Mouse (Mus musculus) CH12.LX (cell line): ENCODE measurements at regions not wholly inside any gene's neighbourhood (a gene's known extent, or its start where the extent isn't known, plus 50 kb on each side); places are given as distances from the start of the nearest gene placed in this dataset.

Source experiments
- DNase-seq: peaks from one replicate; pipeline ENCODE4 v3.0.0-alpha.2; 2013; ENCODE audit errors: extremely low read depth
- H3K27ac ChIP-seq: 2 replicates; pipeline ENCODE4 v1.5.1; 2012; ENCODE audit warnings: low read depth, mild to moderate bottlenecking, control low read depth, moderate library complexity; ENCODE audit not compliant: insufficient read depth
- H3K27me3 ChIP-seq: replicated peaks from 2 replicates; pipeline ENCODE3; 2012; ENCODE audit warnings: inconsistent platforms
- H3K36me3 ChIP-seq, 2 experiments: replicated peaks in 1 of 2; 2 replicates each; pipeline versions ENCODE3 to v1.6.1; 2012; ENCODE audit warnings: inconsistent platforms in 1 of 2, low read length in 1 of 2, mild to moderate bottlenecking in 1 of 2, mixed read lengths in 1 of 2, moderate library complexity in 1 of 2; ENCODE audit not compliant: control insufficient read depth in 1 of 2, insufficient read depth in 1 of 2
- H3K4me1 ChIP-seq, 2 experiments: 2 replicates each; pipeline ENCODE4 v1.6.1; 2012; ENCODE audit warnings: inconsistent platforms in 1 of 2, moderate library complexity in 1 of 2; ENCODE audit not compliant: insufficient read depth in 2 of 2, control insufficient read depth in 1 of 2
- H3K4me2 ChIP-seq: 2 replicates; pipeline ENCODE4 v1.6.1; 2012; ENCODE audit warnings: low read depth, mild to moderate bottlenecking, control low read depth; ENCODE audit not compliant: poor library complexity, insufficient read depth, severe bottlenecking
- H3K4me3 ChIP-seq, 3 experiments: fragments of 150-350 bp in 1 of 3; sonication (generic) in 1 of 3; replicated peaks in 1 of 3; 2 replicates each; pipeline versions ENCODE3 to v1.5.1; 2011 to 2012; ENCODE audit warnings: low read depth in 2 of 3, low read length in 2 of 3, mild to moderate bottlenecking in 2 of 3, moderate library complexity in 2 of 3, control low read depth in 1 of 3, improper control_type of control experiment in 1 of 3, inconsistent platforms in 1 of 3, mixed read lengths in 1 of 3; ENCODE audit not compliant: poor library complexity in 1 of 3
- H3K79me2 ChIP-seq: replicated peaks from 2 replicates; pipeline ENCODE4 v1.6.1; 2012; ENCODE audit warnings: mild to moderate bottlenecking, moderate library complexity; ENCODE audit not compliant: control insufficient read depth, poor library complexity, insufficient read depth, severe bottlenecking; ENCODE audit errors: extremely low read depth
- H3K9ac ChIP-seq: 2 replicates; pipeline ENCODE4 v1.6.1; 2012; ENCODE audit warnings: low read depth, mild to moderate bottlenecking, control low read depth, moderate library complexity; ENCODE audit not compliant: insufficient read depth
- H3K9me3 ChIP-seq: replicated peaks from 2 replicates; pipeline ENCODE3; 2012; ENCODE audit warnings: low read length, inconsistent platforms, mixed read lengths
- CHD1 ChIP-seq: IDR thresholded peaks from 2 replicates; pipeline ENCODE4 v1.6.1; 2012; ENCODE audit warnings: low read depth, low read length, improper control_type of control experiment, inconsistent platforms
- CTCF ChIP-seq, 2 experiments: IDR thresholded peaks in 1 of 2; conservative IDR thresholded peaks in 1 of 2; 2 replicates each; pipeline ENCODE4 v1.5.1; 2011 to 2012; ENCODE audit warnings: low read depth in 2 of 2, low read length in 2 of 2, improper control_type of control experiment in 1 of 2, inconsistent platforms in 1 of 2, mild to moderate bottlenecking in 1 of 2, moderate library complexity in 1 of 2
- E2F4 ChIP-seq: IDR thresholded peaks from 2 replicates; pipeline ENCODE4 v1.6.1; 2011; ENCODE audit warnings: low read depth, low read length, improper control_type of control experiment; ENCODE audit not compliant: insufficient replicate concordance
- ELF1 ChIP-seq: IDR thresholded peaks from 2 replicates; pipeline ENCODE4 v1.6.1; 2014; ENCODE audit warnings: low read depth, mild to moderate bottlenecking, inconsistent platforms, low read length, improper control_type of control experiment
- EP300 ChIP-seq: IDR thresholded peaks from 2 replicates; pipeline ENCODE4 v1.6.1; 2011; ENCODE audit warnings: low read length, improper control_type of control experiment
- GABPA ChIP-seq: IDR thresholded peaks from 2 replicates; pipeline ENCODE4 v1.6.1; 2012; ENCODE audit warnings: low read depth, low read length, improper control_type of control experiment, inconsistent platforms; ENCODE audit not compliant: insufficient replicate concordance
- IRF4 ChIP-seq: IDR thresholded peaks from 2 replicates; pipeline ENCODE4 v1.6.1; 2014; ENCODE audit warnings: low read depth, mild to moderate bottlenecking, inconsistent platforms, low read length, improper control_type of control experiment
- JUN ChIP-seq: IDR thresholded peaks from 2 replicates; pipeline ENCODE4 v1.6.1; 2011; ENCODE audit warnings: low read depth, mild to moderate bottlenecking, low read length, improper control_type of control experiment, moderate library complexity; ENCODE audit not compliant: insufficient read depth
- KAT2A ChIP-seq: IDR thresholded peaks from 2 replicates; pipeline ENCODE4 v1.6.1; 2012; ENCODE audit warnings: low read length, improper control_type of control experiment, inconsistent platforms; ENCODE audit not compliant: insufficient replicate concordance
- MAFK ChIP-seq: IDR thresholded peaks from 2 replicates; pipeline ENCODE4 v1.6.1; 2011; ENCODE audit warnings: low read length, improper control_type of control experiment; ENCODE audit not compliant: insufficient replicate concordance
- MXI1 ChIP-seq: IDR thresholded peaks from 2 replicates; pipeline ENCODE4 v1.6.1; 2011; ENCODE audit warnings: mild to moderate bottlenecking, low read depth, low read length, improper control_type of control experiment
- MYC ChIP-seq: IDR thresholded peaks from 2 replicates; pipeline ENCODE4 v1.6.1; 2011; ENCODE audit warnings: low read depth, mild to moderate bottlenecking, improper control_type of control experiment, low read length
- NRF1 ChIP-seq: IDR thresholded peaks from 2 replicates; pipeline ENCODE4 v1.6.1; 2014; ENCODE audit warnings: low read depth, mild to moderate bottlenecking, inconsistent platforms, low read length, improper control_type of control experiment, moderate library complexity
- POLR2A ChIP-seq: IDR thresholded peaks from 2 replicates; pipeline ENCODE4 v1.6.1; 2011; ENCODE audit warnings: low read depth, mild to moderate bottlenecking, improper control_type of control experiment, low read length
- RAD21 ChIP-seq: IDR thresholded peaks from 2 replicates; pipeline ENCODE4 v1.6.1; 2011; ENCODE audit warnings: low read depth, mild to moderate bottlenecking, low read length, improper control_type of control experiment, moderate library complexity
- RCOR1 ChIP-seq: conservative IDR thresholded peaks from 2 replicates; pipeline ENCODE4 v1.6.1; 2012; ENCODE audit warnings: low read depth, mild to moderate bottlenecking, inconsistent platforms, low read length, improper control_type of control experiment
- SMC3 ChIP-seq: IDR thresholded peaks from 2 replicates; pipeline ENCODE4 v1.6.1; 2011; ENCODE audit warnings: low read depth, low read length, improper control_type of control experiment
- UBTF ChIP-seq: IDR thresholded peaks from 2 replicates; pipeline ENCODE4 v1.6.1; 2012; ENCODE audit warnings: low read depth, mild to moderate bottlenecking, inconsistent platforms, low read length, improper control_type of control experiment, moderate library complexity
- USF1 ChIP-seq: IDR thresholded peaks from 2 replicates; pipeline ENCODE4 v1.6.1; 2014; ENCODE audit warnings: low read depth, mild to moderate bottlenecking, inconsistent platforms, low read length, improper control_type of control experiment
- ZC3H11A ChIP-seq: IDR thresholded peaks from 2 replicates; pipeline ENCODE4 v1.6.1; 2012; ENCODE audit warnings: low read depth, mild to moderate bottlenecking, inconsistent platforms, low read length, improper control_type of control experiment
- dilution Hi-C: fragments of 300-500 bp; cut with MboI; formaldehyde crosslinking; loops from 2 replicates; pipeline ENCODE4 v1.14.3; 2020; ENCODE audit warnings: low sequenced_read_pairs; ENCODE audit not compliant: extremely low pct_unique_long_range_greater_than_20kb, extremely low pct_ligation_motif_present
- in situ Hi-C: fragments of 300-500 bp; cut with MboI; formaldehyde crosslinking; loops from 3 replicates; pipeline ENCODE4 v1.14.3; 2019; ENCODE audit warnings: low sequenced_read_pairs, low pct_ligation_motif_present, low pct_unique_long_range_greater_than_20kb, mixed read lengths

DNA sequence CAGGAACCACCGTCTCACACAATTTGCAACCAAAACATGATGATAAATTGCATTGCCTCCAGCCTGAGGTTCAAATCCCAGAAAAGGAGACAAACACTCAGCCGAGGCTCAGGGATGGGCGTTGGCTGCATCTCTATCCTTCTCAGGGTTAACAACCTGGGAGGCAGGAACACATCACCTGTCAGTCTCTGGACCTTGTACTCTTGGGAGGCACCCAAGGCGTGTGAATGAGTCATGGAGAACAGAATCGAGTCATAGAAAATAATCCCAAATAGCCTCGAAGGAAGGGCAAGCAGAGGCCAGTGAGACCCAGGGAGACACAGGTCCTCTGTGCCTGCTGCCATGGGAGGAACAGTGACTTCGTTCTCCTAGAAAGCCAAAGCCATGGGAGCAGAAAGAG lies 121.0 kb upstream of the Lnx1 start:
- dilution Hi-C loops = no loop called here
- Histone ChIP-seq H3K27ac (no peak overlapping the region), H3K4me1 (peaks cover 0 to 6% of the 10 kb centered on the region in 2 experiments; a peak in 1 of 4 replicates), H3K9me3 (no peaks in the 10 kb centered on the region), H3K4me2 (no peak overlapping the region), H3K27me3 (no peaks in the 10 kb centered on the region), H3K9ac (no peak overlapping the region), H3K4me3 (no peak overlapping the region), H3K79me2 (no peaks in the 10 kb centered on the region), H3K36me3 (no peaks in the 10 kb centered on the region)
- DNase-seq = no peak
- TF ChIP-seq CTCF (conservative IDR thresholded peaks at IDR 0.05 in 1 of 2, IDR thresholded peaks at IDR 0.05 in 1 of 2; ENCODE audit: low read depth in 2 of 2, low read length in 2 of 2) (no peak), POLR2A (no peak), ZC3H11A (no peak)
- in situ Hi-C loops = no loop called here

DNA sequence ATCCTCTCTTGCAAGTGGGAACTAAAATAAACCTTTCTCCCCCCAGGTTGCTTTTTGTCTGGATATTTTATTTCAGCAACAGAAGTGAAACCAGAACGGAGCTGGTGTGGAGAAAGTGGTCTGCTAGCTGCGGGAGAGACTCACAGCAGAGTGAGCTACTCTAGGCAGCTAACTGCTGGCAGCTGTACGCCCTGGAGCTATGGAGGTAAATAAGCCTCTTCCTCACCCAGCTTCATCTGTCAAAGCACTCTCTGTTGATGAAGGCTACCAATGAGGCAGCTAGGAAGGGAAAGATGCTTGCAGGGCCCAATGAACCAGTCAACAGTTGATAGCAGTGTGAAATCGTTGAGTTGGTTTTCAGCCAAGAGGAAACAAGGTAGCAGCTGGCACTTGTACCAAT lies 119.3 kb upstream of the Lnx1 start:
- no peaks in the 10 kb centered on the region for H3K27me3 ChIP-seq
- dilution Hi-C loops (no loop called here), in situ Hi-C loops (no loop called here)
- H3K36me3 ChIP-seq = no peaks in the 10 kb centered on the region
- H3K79me2 ChIP-seq = no peaks in the 10 kb centered on the region
- no peaks in the 10 kb centered on the region for H3K9me3 ChIP-seq
- H3K4me2 ChIP-seq = 0 out of 2 replicates have a peak overlapping the region, but pooled peaks have one; percentile 22
- no peak overlapping the region for H3K4me3 ChIP-seq
- H3K4me1 ChIP-seq = peaks cover 0 to 6% of the 10 kb centered on the region in 2 experiments; a peak in 1 of 4 replicates
- TF ChIP-seq GABPA (no peak), NRF1 (no peak), RAD21 (no peak), IRF4 (no peak), EP300 (no peak), UBTF (no peak), MXI1 (no peak), MYC (no peak), JUN (no peak), MAFK (no peak), USF1 (no peak), KAT2A (no peak), CHD1 (no peak), ELF1 (no peak), SMC3 (no peak), CTCF (conservative IDR thresholded peaks at IDR 0.05 in 1 of 2, IDR thresholded peaks at IDR 0.05 in 1 of 2; ENCODE audit: low read depth in 2 of 2, low read length in 2 of 2) (no peak), RCOR1 (no peak), E2F4 (no peak)
- H3K9ac ChIP-seq = no peak overlapping the region
- no peak overlapping the region for H3K27ac ChIP-seq
- DNase-seq = no peak
